Mouse (Mus musculus): ENCODE data around the gene Ugcg. TPM values are rescaled to one million over a fixed set of nuclear protein-coding genes. Genes with fewer than 3 reads are reported as not detected.

The Ugcg gene
- polyA plus RNA-seq, 1 experiment from 2014 or later: 15.8 TPM

DNA sequence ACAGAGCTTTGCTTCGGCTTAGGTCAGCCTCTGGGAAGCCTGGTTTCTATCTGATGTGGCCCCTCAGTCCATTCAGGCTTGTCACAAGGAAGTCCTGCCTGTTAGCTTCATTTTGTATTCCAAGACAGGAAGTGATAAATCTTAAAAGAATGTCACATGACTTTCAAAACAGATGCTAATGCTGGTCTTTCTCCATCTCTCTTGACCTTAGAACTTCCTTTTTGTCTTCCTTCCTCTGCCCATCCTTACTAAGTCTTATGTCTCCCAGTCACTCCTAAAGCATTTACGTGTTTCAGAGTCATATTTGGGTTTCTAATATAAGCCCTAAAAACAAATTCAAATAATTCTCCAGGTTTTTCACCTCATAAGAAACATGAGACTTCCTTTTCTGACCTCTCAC, 25.0 kb upstream of the Ugcg start:
- Histone ChIP-seq H3K36me3 (ENCODE audit: control insufficient read depth, insufficient read depth, low read length) (no peaks in the 10 kb centered on the region), H3K4me3 (ENCODE audit: low read depth, low read length) (no peak overlapping the region), H3K4me1 (ENCODE audit: control insufficient read depth, insufficient read depth, low read length) (no peaks in the 10 kb centered on the region), H3K4me2 (replicated peaks; ENCODE audit: low read depth, low read length) (no peak overlapping the region), H3K27me3 (ENCODE audit: control insufficient read depth, insufficient read depth, low read length) (no peaks in the 10 kb centered on the region), H3K27ac (ENCODE audit: low read length) (no peak overlapping the region), H3K9ac (replicated peaks; ENCODE audit: low read depth, low read length) (no peak overlapping the region), H3K9me3 (ENCODE audit: control insufficient read depth, low read depth, low read length) (no peaks in the 10 kb centered on the region)
- no peak for ATAC-seq (ENCODE audit: insufficient number of reproducible peaks, insufficient read depth, low FRiP score, low read depth)
- WGBS: 66% methylated on average over 2 of the region's 2 CpGs

DNA sequence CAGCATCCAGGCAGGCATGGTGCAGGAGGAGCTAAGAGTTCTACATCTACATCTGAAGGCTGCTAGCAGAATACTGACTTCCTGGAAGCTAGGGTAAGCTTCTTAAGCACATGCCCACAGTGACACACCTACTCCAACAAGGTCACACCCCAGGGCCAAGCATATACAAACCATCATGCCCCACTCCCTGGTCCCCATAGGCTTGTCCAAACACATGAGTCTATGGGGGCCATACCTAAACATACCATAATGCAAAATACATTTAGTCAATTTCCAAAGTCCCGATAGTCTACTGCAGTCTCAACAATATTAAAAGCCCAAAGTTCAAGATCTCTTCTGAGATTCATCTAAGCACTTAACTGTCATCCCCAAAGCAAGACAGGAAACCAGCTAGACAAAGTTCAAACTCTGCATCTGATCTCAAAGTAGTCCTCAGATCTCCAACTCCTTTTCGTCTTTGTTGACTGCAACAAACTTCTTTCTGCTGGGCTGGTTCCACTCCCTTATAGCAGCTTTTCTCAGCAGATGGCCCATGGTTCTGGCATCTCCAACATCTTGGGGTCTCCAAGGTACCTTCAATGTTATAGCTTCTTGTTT, 21.7 kb upstream of the Ugcg start:
- no peak for ATAC-seq (ENCODE audit: insufficient number of reproducible peaks, insufficient read depth, low FRiP score, low read depth)
- Histone ChIP-seq H3K36me3 (ENCODE audit: control insufficient read depth, insufficient read depth, low read length) (no peaks in the 10 kb centered on the region), H3K9me3 (ENCODE audit: control insufficient read depth, low read depth, low read length) (no peaks in the 10 kb centered on the region), H3K27me3 (ENCODE audit: control insufficient read depth, insufficient read depth, low read length) (no peaks in the 10 kb centered on the region), H3K9ac (replicated peaks; ENCODE audit: low read depth, low read length) (no peak overlapping the region), H3K27ac (ENCODE audit: low read length) (no peak overlapping the region), H3K4me3 (ENCODE audit: low read depth, low read length) (no peak overlapping the region), H3K4me2 (replicated peaks; ENCODE audit: low read depth, low read length) (no peak overlapping the region), H3K4me1 (ENCODE audit: control insufficient read depth, insufficient read depth, low read length) (no peaks in the 10 kb centered on the region)
- WGBS: 87% methylated on average over 2 of the region's 2 CpGs

- Histone ChIP-seq H3K27ac (ENCODE audit: low read length) (no peak overlapping the region), H3K36me3 (ENCODE audit: control insufficient read depth, insufficient read depth, low read length) (no peaks in the 10 kb centered on the region), H3K27me3 (ENCODE audit: control insufficient read depth, insufficient read depth, low read length) (no peaks in the 10 kb centered on the region), H3K4me2 (replicated peaks; ENCODE audit: low read depth, low read length) (no peak overlapping the region), H3K9ac (replicated peaks; ENCODE audit: low read depth, low read length) (no peak overlapping the region), H3K4me1 (ENCODE audit: control insufficient read depth, insufficient read depth, low read length) (no peaks in the 10 kb centered on the region), H3K4me3 (ENCODE audit: low read depth, low read length) (no peak overlapping the region), H3K9me3 (ENCODE audit: control insufficient read depth, low read depth, low read length) (no peaks in the 10 kb centered on the region)
- 78% methylated on average over 5 of the region's 5 CpGs for WGBS
- ATAC-seq (ENCODE audit: insufficient number of reproducible peaks, insufficient read depth, low FRiP score, low read depth): no peak
These were observed 19.1 kb upstream of the Ugcg start for GRCm38 (mm10) chr4:59169981-59170380.

DNA sequence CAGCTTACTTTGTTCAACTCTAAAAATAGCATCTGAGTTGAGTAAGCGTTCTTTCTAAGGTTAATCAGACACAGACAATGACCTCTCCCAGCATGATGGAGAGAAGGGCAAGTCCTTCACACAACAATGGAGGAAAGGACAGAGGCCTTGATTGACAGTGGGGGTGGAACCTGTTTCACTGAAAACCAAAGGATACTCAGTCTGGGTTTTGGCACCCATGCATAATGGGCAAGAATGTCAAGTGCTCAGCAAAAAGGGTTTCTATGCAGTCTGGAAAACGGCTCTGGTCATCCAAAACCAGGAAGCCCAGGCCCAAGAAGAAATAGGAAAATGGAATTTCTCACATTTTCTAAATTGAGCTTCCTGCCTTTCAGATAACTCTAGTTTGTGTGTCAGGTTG, 16.4 kb upstream of the Ugcg start:
- ATAC-seq (ENCODE audit: insufficient number of reproducible peaks, insufficient read depth, low FRiP score, low read depth): no peak
- H3K4me3 ChIP-seq (ENCODE audit: low read depth, low read length): no peak overlapping the region
- WGBS: 68% methylated on average over 2 of the region's 2 CpGs

DNA sequence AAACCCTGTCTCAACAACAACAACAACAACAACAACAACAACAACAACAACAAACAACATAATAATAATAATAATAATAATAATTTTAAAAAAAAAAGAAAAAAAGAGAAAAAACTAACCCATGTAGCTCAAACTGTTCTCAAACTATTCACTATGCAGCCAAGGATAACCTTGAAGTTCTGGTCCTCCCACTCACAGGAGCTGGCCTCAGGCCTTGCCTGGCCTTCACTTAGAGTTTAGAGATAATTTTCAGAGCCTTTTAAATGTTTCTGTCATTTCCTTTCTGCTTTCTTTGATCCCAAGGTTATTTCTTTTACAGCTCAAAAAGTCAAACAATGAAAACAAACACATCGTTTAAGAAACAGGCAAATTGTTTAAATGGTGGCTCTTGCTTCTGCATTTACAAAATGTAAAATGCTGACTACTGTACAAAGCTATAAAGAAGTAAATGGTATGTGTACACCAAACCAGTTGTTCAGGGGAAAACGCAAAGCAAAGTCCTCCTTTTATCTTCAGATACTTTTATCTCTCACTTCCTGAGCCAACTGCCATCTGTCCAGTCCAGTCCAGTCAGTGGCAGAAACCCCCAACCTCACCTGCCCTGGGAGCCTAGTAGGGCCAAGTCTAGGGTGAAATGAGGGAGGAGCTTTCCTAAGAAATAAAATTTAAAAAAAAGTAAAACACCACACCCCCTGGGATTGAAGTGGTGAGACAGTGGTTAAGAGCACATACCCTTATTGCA, 15.7 kb upstream of the Ugcg start:
- H3K9me3 ChIP-seq (ENCODE audit: control insufficient read depth, low read depth, low read length): no peaks in the 10 kb centered on the region
- no peak for ATAC-seq (ENCODE audit: insufficient number of reproducible peaks, insufficient read depth, low FRiP score, low read depth)
- no peak overlapping the region for H3K4me3 ChIP-seq (ENCODE audit: low read depth, low read length)

More for the DNA sequence above, 16.4 kb upstream of the Ugcg start:
- no peaks in the 10 kb centered on the region for H3K27me3 ChIP-seq (ENCODE audit: control insufficient read depth, insufficient read depth, low read length)
- H3K9me3 ChIP-seq (ENCODE audit: control insufficient read depth, low read depth, low read length): no peaks in the 10 kb centered on the region
- H3K4me2 ChIP-seq (replicated peaks; ENCODE audit: low read depth, low read length): no peak overlapping the region
- H3K4me1 ChIP-seq (ENCODE audit: control insufficient read depth, insufficient read depth, low read length): no peaks in the 10 kb centered on the region
- H3K36me3 ChIP-seq (ENCODE audit: control insufficient read depth, insufficient read depth, low read length): no peaks in the 10 kb centered on the region
- no peak overlapping the region for H3K9ac ChIP-seq (replicated peaks; ENCODE audit: low read depth, low read length)
- H3K27ac ChIP-seq (ENCODE audit: low read length): no peak overlapping the region

DNA sequence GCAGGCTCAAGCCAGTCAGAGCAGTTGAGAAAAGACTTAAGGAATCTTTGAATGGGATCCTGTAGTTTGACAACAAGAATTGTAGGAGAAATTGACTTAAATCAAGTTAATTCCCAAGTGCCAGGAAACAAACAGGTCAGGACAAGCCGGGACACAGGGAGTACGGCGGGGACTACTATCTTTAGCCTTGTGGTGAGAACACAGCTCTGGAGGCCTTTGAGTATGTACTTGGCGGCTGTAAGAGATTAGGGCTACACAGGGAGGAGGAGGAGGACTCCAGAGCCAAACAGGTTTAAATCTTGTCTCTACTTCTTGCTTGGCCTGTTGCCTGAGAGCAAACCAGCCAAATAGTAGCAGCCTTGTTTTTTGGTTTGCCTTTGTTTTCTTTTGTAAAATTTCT, 14.1 kb upstream of the Ugcg start:
- Histone ChIP-seq H3K9ac (replicated peaks; ENCODE audit: low read depth, low read length) (no peak overlapping the region), H3K4me1 (ENCODE audit: control insufficient read depth, insufficient read depth, low read length) (no peaks in the 10 kb centered on the region), H3K27me3 (ENCODE audit: control insufficient read depth, insufficient read depth, low read length) (no peaks in the 10 kb centered on the region), H3K4me2 (replicated peaks; ENCODE audit: low read depth, low read length) (no peak overlapping the region), H3K36me3 (ENCODE audit: control insufficient read depth, insufficient read depth, low read length) (no peaks in the 10 kb centered on the region), H3K27ac (ENCODE audit: low read length) (no peak overlapping the region), H3K9me3 (ENCODE audit: control insufficient read depth, low read depth, low read length) (no peaks in the 10 kb centered on the region), H3K4me3 (ENCODE audit: low read depth, low read length) (no peak overlapping the region)
- 54% methylated on average over 4 of the region's 4 CpGs for WGBS
- no peak for ATAC-seq (ENCODE audit: insufficient number of reproducible peaks, insufficient read depth, low FRiP score, low read depth)

More for the DNA sequence above, 15.7 kb upstream of the Ugcg start:
- Histone ChIP-seq H3K9ac (replicated peaks; ENCODE audit: low read depth, low read length) (no peak overlapping the region), H3K4me2 (replicated peaks; ENCODE audit: low read depth, low read length) (no peak overlapping the region), H3K27me3 (ENCODE audit: control insufficient read depth, insufficient read depth, low read length) (no peaks in the 10 kb centered on the region), H3K4me1 (ENCODE audit: control insufficient read depth, insufficient read depth, low read length) (no peaks in the 10 kb centered on the region), H3K36me3 (ENCODE audit: control insufficient read depth, insufficient read depth, low read length) (no peaks in the 10 kb centered on the region), H3K27ac (ENCODE audit: low read length) (no peak overlapping the region)
- 62% methylated on average over 2 of the region's 2 CpGs for WGBS

GRCm38 (mm10) chr4:59175929-59176328, 13.1 kb upstream of the Ugcg start:
- Histone ChIP-seq H3K9me3 (ENCODE audit: control insufficient read depth, low read depth, low read length) (no peaks in the 10 kb centered on the region), H3K4me3 (ENCODE audit: low read depth, low read length) (no peak overlapping the region), H3K4me1 (ENCODE audit: control insufficient read depth, insufficient read depth, low read length) (no peaks in the 10 kb centered on the region), H3K9ac (replicated peaks; ENCODE audit: low read depth, low read length) (no peak overlapping the region), H3K27me3 (ENCODE audit: control insufficient read depth, insufficient read depth, low read length) (no peaks in the 10 kb centered on the region), H3K36me3 (ENCODE audit: control insufficient read depth, insufficient read depth, low read length) (no peaks in the 10 kb centered on the region), H3K27ac (ENCODE audit: low read length) (no peak overlapping the region), H3K4me2 (replicated peaks; ENCODE audit: low read depth, low read length) (no peak overlapping the region)
- ATAC-seq (ENCODE audit: insufficient number of reproducible peaks, insufficient read depth, low FRiP score, low read depth): no peak
- 57% methylated on average over 6 of the region's 6 CpGs for WGBS

- H3K9ac ChIP-seq (replicated peaks; ENCODE audit: low read depth, low read length): no peak overlapping the region
- whole genome bisulfite sequencing: 84% methylated on average over 2 of the region's 2 CpGs
- H3K4me2 ChIP-seq (replicated peaks; ENCODE audit: low read depth, low read length): no peak overlapping the region
- H3K9me3 ChIP-seq (ENCODE audit: control insufficient read depth, low read depth, low read length): no peaks in the 10 kb centered on the region
- H3K4me3 ChIP-seq (ENCODE audit: low read depth, low read length): no peak overlapping the region
- ATAC-seq (ENCODE audit: insufficient number of reproducible peaks, insufficient read depth, low FRiP score, low read depth): no peak
- H3K4me1 ChIP-seq (ENCODE audit: control insufficient read depth, insufficient read depth, low read length): no peaks in the 10 kb centered on the region
- H3K27me3 ChIP-seq (ENCODE audit: control insufficient read depth, insufficient read depth, low read length): no peaks in the 10 kb centered on the region
- no peaks in the 10 kb centered on the region for H3K36me3 ChIP-seq (ENCODE audit: control insufficient read depth, insufficient read depth, low read length)
- no peak overlapping the region for H3K27ac ChIP-seq (ENCODE audit: low read length)
These were observed 11.5 kb upstream of the Ugcg start for GRCm38 (mm10) chr4:59177566-59177965.
